Mouse (Mus musculus) G1E (cell line): ENCODE results near the gene Rnf182. TPM values are rescaled to one million over a fixed set of nuclear protein-coding genes. Genes with fewer than 3 reads are reported as not detected.

Source experiments
- ATAC-seq: 2 replicates; pipeline ENCODE4 v1.8.0; 2016; ENCODE audit warnings: mild to moderate bottlenecking; ENCODE audit not compliant: insufficient number of reproducible peaks, poor library complexity, low FRiP score, severe bottlenecking; ENCODE audit errors: extremely low read depth
- DNase-seq: peaks from one replicate; pipeline ENCODE4 v3.0.0; 2012; ENCODE audit warnings: low spot score
- H3K27me3 ChIP-seq: 2 replicates; pipeline ENCODE4 v1.6.1; 2012; ENCODE audit warnings: mild to moderate bottlenecking, low read length, inconsistent platforms; ENCODE audit not compliant: insufficient read depth
- H3K36me3 ChIP-seq: replicated peaks from 2 replicates; pipeline ENCODE3; 2012; ENCODE audit warnings: mild to moderate bottlenecking, inconsistent platforms
- H3K4me1 ChIP-seq: 2 replicates; pipeline ENCODE4 v1.6.1; 2012; ENCODE audit warnings: low read depth, low read length, inconsistent platforms, mixed read lengths; ENCODE audit not compliant: insufficient read depth
- H3K4me3 ChIP-seq: 2 replicates; pipeline ENCODE4 v1.5.1; 2012; ENCODE audit warnings: low read depth, mild to moderate bottlenecking, inconsistent platforms, low read length, moderate library complexity, mixed read lengths
- H3K9me3 ChIP-seq: replicated peaks from 2 replicates; pipeline ENCODE4 v1.6.1; 2012; ENCODE audit warnings: inconsistent platforms
- CTCF ChIP-seq: IDR thresholded peaks from 2 replicates; pipeline ENCODE4 v1.5.1; 2012; ENCODE audit warnings: low read depth, low read length, inconsistent platforms, mixed read lengths
- GATA1 ChIP-seq: IDR thresholded peaks from 2 replicates; pipeline ENCODE4 v1.6.1; 2012; ENCODE audit warnings: borderline replicate concordance, low read length, inconsistent platforms, mixed read lengths
- GATA2 ChIP-seq: IDR thresholded peaks from 2 replicates; pipeline ENCODE4 v1.6.1; 2012; ENCODE audit warnings: low read depth, low read length, inconsistent platforms, borderline replicate concordance
- POLR2AphosphoS5 ChIP-seq: IDR thresholded peaks from 2 replicates; pipeline ENCODE4 v1.6.1; 2012; ENCODE audit warnings: low read depth, low read length, inconsistent platforms; ENCODE audit not compliant: insufficient replicate concordance
- TAL1 ChIP-seq: conservative IDR thresholded peaks from 2 replicates; pipeline ENCODE4 v1.6.1; 2012; ENCODE audit warnings: low read depth, low read length, inconsistent platforms, mixed read lengths
- polyA plus RNA-seq: library from polyadenylated mRNA; stranded (reverse); fragments of >175 nt; gene quantifications from 2 replicates; pipeline ENCODE4 v1.2.3, GENCODE M21; 2012
- total RNA-seq, 2 experiments: library from RNA; stranded (forward) in 1 of 2; stranded (reverse) in 1 of 2; fragments of 200-1000 nt in 1 of 2; fragments of >200 nt in 1 of 2; fragmentation: Nextera tagmentation in 1 of 2; gene quantifications; 2 replicates each; pipeline ENCODE4 v1.2.3; 2014 to 2017

Gene Rnf182
- total and polyA plus RNA-seq, 3 experiments, result 0.05 TPM; not detected in 2

- ATAC-seq (no peak), DNase-seq (no peak)
- no peaks in the 10 kb centered on the region for H3K9me3 ChIP-seq
- H3K4me3 ChIP-seq, result no peak overlapping the region
- no peak for TF ChIP-seq CTCF
- no peak for TF ChIP-seq GATA2
- no peak for TF ChIP-seq POLR2AphosphoS5
- no peak for TF ChIP-seq TAL1
- H3K36me3 ChIP-seq, result no peaks in the 10 kb centered on the region
- peaks cover 7% of the 10 kb centered on the region; the same call in 1 of the 2 replicates for H3K27me3 ChIP-seq
- H3K4me1 ChIP-seq, result no peaks in the 10 kb centered on the region
Observed at GRCm38 (mm10) chr13:43704533-43705116, 89.1 kb downstream of the Rnf182 start.

- ATAC-seq (no peak), DNase-seq (no peak)
- Histone ChIP-seq H3K4me1 (no peaks in the 10 kb centered on the region), H3K27me3 (peaks cover 7% of the 10 kb centered on the region; the same call in 1 of the 2 replicates), H3K4me3 (no peak overlapping the region), H3K36me3 (no peaks in the 10 kb centered on the region), H3K9me3 (no peaks in the 10 kb centered on the region)
- TF ChIP-seq GATA1, result no peak
- no peak for TF ChIP-seq CTCF
- TF ChIP-seq GATA2, result no peak
- TF ChIP-seq POLR2AphosphoS5, result no peak
- no peak for TF ChIP-seq TAL1
Observed at GRCm38 (mm10) chr13:43706387-43706786, 90.9 kb downstream of the Rnf182 start.

GRCm38 (mm10) chr13:43709529-43709928 lies 94.0 kb downstream of the Rnf182 start:
- no peaks in the 10 kb centered on the region for H3K27me3 ChIP-seq
- H3K4me3 ChIP-seq, result no peak overlapping the region
- no peaks in the 10 kb centered on the region for H3K4me1 ChIP-seq
- no peaks in the 10 kb centered on the region for H3K9me3 ChIP-seq
- DNase-seq (no peak), ATAC-seq (no peak)
- TF ChIP-seq GATA1 (no peak), TAL1 (no peak), GATA2 (no peak), POLR2AphosphoS5 (no peak), CTCF (no peak)
- no peaks in the 10 kb centered on the region for H3K36me3 ChIP-seq

GRCm38 (mm10) chr13:43711708-43712314 lies 96.3 kb downstream of the Rnf182 start:
- no peaks in the 10 kb centered on the region for H3K9me3 ChIP-seq
- no peak for DNase-seq
- H3K27me3 ChIP-seq, result no peaks in the 10 kb centered on the region
- no peak overlapping the region for H3K4me3 ChIP-seq
- H3K36me3 ChIP-seq, result no peaks in the 10 kb centered on the region
- no peaks in the 10 kb centered on the region for H3K4me1 ChIP-seq
- TF ChIP-seq GATA2 (no peak), POLR2AphosphoS5 (no peak), TAL1 (no peak), CTCF (no peak), GATA1 (no peak)
- ATAC-seq, result no peak

- no peaks in the 10 kb centered on the region for H3K9me3 ChIP-seq
- DNase-seq (no peak), ATAC-seq (no peak)
- no peaks in the 10 kb centered on the region for H3K4me1 ChIP-seq
- H3K4me3 ChIP-seq, result no peak overlapping the region
- no peaks in the 10 kb centered on the region for H3K27me3 ChIP-seq
- no peaks in the 10 kb centered on the region for H3K36me3 ChIP-seq
- no peak for TF ChIP-seq GATA1
- no peak for TF ChIP-seq GATA2
- no peak for TF ChIP-seq CTCF
- TF ChIP-seq TAL1, result no peak
- no peak for TF ChIP-seq POLR2AphosphoS5
Observed at GRCm38 (mm10) chr13:43714741-43715140, 99.2 kb downstream of the Rnf182 start.

- TF ChIP-seq POLR2AphosphoS5 (no peak), GATA2 (no peak), TAL1 (no peak), CTCF (no peak), GATA1 (no peak)
- Histone ChIP-seq H3K36me3 (no peaks in the 10 kb centered on the region), H3K9me3 (no peaks in the 10 kb centered on the region), H3K4me3 (no peak overlapping the region), H3K4me1 (no peaks in the 10 kb centered on the region), H3K27me3 (peaks cover under 1% of the 10 kb centered on the region; the same call in 1 of the 2 replicates)
- no peak for ATAC-seq
- DNase-seq, result no peak
Observed at GRCm38 (mm10) chr13:43715466-43715865, 100.0 kb downstream of the Rnf182 start.
